Mouse (Mus musculus) midbrain, embryonic 10.5 days (tissue): ENCODE data around the gene Fxyd3. TPM values are rescaled to one million over a fixed set of nuclear protein-coding genes. Genes with fewer than 3 reads are reported as not detected.

ENCODE experiments used
- DNase-seq: peaks from one replicate; pipeline ENCODE4 v3.0.0-alpha.2; 2017; ENCODE audit warnings: low spot score
- H3K27ac ChIP-seq: fragments of 300-500 bp; sonication (generic); replicated peaks from 2 replicates; pipeline ENCODE4 v1.5.1; 2016; ENCODE audit warnings: mild to moderate bottlenecking
- H3K27me3 ChIP-seq: fragments of 300-500 bp; sonication (generic); 2 replicates; pipeline ENCODE4 v1.6.1; 2016; ENCODE audit warnings: low read depth, mild to moderate bottlenecking; ENCODE audit not compliant: poor library complexity, severe bottlenecking
- H3K36me3 ChIP-seq: fragments of 300-500 bp; sonication (generic); 2 replicates; pipeline ENCODE4 v1.6.1; 2016; ENCODE audit warnings: mild to moderate bottlenecking, moderate library complexity
- H3K4me1 ChIP-seq: fragments of 300-500 bp; sonication (generic); 2 replicates; pipeline ENCODE4 v1.6.1; 2016
- H3K4me3 ChIP-seq: fragments of 300-500 bp; sonication (generic); 2 replicates; pipeline ENCODE4 v1.5.1; 2016; ENCODE audit warnings: mild to moderate bottlenecking, moderate library complexity
- H3K9me3 ChIP-seq: fragments of 300-500 bp; sonication (generic); replicated peaks from 2 replicates; pipeline ENCODE4 v1.6.1; 2016; ENCODE audit warnings: mild to moderate bottlenecking
- WGBS: fragments of 180-500 bp; shearing (Covaris S2); methylation state at CpG from one replicate; pipeline ENCODE4 v1.1.7; 2016; 5-methylcytosine and 5-hydroxymethylcytosine counted together
- polyA plus RNA-seq: library from polyadenylated mRNA; unstranded; fragments of >200 nt; fragmentation: Nextera tagmentation; extraction: Ambion mirVana; gene quantifications from 2 replicates; pipeline ENCODE4 v1.2.1, GENCODE M21; 2016

The Fxyd3 gene
- polyA plus RNA-seq, 1 experiment from 2014 or later, result 3.4 TPM

DNA sequence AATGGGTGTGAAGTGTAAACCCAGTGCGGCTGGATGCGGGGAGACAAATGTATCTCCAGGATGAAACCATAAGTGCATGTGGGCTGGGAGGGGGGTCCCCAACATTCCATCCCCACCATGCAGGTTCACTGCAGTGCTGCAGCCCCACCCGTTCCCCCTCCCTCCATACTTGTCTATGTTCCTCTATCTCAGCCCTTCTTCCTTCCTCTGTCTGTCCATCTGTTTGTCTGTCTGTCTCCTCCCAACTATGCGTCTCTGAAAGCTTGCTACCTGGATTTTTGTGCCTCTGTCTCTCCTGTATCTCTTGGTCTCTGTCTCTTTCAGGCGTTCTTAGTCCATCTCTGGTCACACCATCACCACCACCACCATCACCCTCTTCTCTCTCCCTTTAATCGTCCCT lies 26.0 kb downstream of the Fxyd3 start:
- DNase-seq, result no peak
- Histone ChIP-seq H3K36me3 (no peaks in the 10 kb centered on the region), H3K4me3 (peak overlapping the region; percentile 44; the same call in 1 of the 2 replicates), H3K4me1 (peaks cover 56% of the 10 kb centered on the region), H3K9me3 (no peaks in the 10 kb centered on the region), H3K27ac (no peak overlapping the region), H3K27me3 (peaks cover 88% of the 10 kb centered on the region)
- 2% methylated on average over 6 of the region's 6 CpGs for WGBS

DNA sequence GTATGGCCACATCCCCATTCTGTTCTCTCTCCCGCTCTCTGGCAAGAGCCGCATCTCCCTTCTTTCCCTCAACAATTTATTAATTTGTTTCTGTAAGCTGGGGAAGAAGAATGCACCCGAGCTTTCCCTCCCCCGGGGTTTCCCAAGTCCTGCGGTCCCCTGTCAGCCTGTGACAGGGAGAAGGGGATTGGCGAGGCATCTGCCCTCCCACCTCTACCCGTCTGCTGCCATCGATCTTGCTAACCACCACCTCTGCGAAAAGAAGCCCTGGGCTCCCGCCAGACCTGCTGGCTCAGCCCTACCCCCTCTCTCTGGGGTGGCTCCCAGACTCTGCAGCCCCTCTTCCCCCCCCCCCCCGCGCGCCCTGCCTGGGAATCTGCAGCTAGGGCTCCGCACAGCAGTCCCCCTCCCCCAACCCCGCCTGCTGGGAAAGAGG lies 26.6 kb downstream of the Fxyd3 start:
- no peak for DNase-seq
- no peaks in the 10 kb centered on the region for H3K36me3 ChIP-seq
- 4% methylated on average over 11 of the region's 15 CpGs for WGBS
- no peak overlapping the region for H3K27ac ChIP-seq
- peaks cover 86% of the 10 kb centered on the region for H3K27me3 ChIP-seq
- peaks cover 50% of the 10 kb centered on the region for H3K4me1 ChIP-seq
- H3K4me3 ChIP-seq, result peak overlapping the region; percentile 44
- H3K9me3 ChIP-seq, result no peaks in the 10 kb centered on the region

DNA sequence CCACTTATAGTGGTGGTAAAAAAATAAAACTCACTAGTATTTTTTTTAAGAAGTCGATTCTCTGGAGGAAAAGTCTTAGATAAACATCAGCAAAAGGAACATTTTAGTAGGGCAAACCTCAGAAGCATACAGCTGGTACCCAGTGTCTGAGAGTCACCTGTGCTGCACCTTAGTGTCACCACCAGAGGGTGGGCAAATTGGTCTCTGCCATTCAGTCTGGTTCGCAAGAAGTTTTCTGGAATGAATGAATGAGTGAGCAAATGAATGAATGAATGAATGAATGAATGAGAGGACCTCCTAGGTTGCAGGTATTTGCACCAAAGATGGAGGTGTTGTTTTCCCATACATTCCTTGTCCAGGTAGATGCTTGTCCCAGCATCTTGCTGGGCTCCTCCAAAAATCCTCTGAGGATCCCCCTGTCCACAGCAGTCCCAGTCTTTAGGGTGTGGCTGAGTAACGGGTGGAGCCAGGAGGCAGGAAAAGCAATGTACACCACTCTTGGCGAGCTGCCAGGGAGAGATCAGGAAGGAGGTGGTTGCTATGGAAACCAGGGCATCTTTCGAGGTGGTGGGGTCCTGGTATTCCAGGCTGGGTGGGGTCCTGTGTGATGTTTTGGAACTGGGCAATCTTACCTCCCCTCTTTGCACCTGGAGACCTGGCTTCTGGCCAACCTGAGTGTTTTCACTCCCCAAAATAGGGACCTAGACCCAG lies 27.2 kb downstream of the Fxyd3 start:
- Histone ChIP-seq H3K27ac (no peak overlapping the region), H3K4me1 (peaks cover 44% of the 10 kb centered on the region), H3K4me3 (peak overlapping the region; percentile 44), H3K27me3 (peaks cover 86% of the 10 kb centered on the region), H3K36me3 (no peaks in the 10 kb centered on the region), H3K9me3 (no peaks in the 10 kb centered on the region)
- no peak for DNase-seq
- WGBS, result 23% methylated on average over 5 of the region's 5 CpGs

DNA sequence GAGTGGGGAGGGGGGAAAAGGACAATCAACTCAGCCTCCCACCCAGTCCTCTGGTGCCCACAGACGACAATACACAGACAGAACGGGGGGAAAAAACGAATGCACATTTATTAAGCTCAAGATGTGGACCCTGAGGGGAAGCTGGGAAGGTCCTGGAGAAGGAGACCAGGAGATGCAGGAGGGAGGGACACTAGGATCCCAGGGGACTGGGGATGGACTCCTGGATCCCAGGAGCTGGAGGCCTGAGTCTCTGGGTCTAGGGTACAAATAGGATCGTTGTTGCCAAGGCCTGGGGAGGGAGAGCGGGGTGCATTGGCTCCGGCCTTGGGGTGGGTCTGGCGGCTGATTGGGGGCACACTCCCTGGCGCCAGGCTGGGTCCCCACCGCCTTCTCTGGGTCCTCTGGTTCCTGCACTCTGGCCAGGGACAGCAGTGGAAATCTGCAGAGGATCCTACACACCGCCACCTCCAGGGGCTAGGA lies 34.0 kb downstream of the Fxyd3 start, which contains the start of gene Fxyd5:
Gene Fxyd5, minus strand, starts transcription at position 51 of the 480 bp plus-strand sequence.
- no peak for DNase-seq
- Histone ChIP-seq H3K27me3 (peaks cover 62% of the 10 kb centered on the region), H3K9me3 (no peaks in the 10 kb centered on the region; the same call in 1 of the 2 replicates), H3K4me3 (peak within 1 kb of the TSS; percentile 41), H3K4me1 (peaks cover 12% of the 10 kb centered on the region), H3K36me3 (no peaks in the 10 kb centered on the region), H3K27ac (0 out of 2 replicates have a peak within 1 kb of the TSS, but pooled peaks have one; percentile 28)
- WGBS, result 40% methylated on average over 10 of the region's 10 CpGs

DNA sequence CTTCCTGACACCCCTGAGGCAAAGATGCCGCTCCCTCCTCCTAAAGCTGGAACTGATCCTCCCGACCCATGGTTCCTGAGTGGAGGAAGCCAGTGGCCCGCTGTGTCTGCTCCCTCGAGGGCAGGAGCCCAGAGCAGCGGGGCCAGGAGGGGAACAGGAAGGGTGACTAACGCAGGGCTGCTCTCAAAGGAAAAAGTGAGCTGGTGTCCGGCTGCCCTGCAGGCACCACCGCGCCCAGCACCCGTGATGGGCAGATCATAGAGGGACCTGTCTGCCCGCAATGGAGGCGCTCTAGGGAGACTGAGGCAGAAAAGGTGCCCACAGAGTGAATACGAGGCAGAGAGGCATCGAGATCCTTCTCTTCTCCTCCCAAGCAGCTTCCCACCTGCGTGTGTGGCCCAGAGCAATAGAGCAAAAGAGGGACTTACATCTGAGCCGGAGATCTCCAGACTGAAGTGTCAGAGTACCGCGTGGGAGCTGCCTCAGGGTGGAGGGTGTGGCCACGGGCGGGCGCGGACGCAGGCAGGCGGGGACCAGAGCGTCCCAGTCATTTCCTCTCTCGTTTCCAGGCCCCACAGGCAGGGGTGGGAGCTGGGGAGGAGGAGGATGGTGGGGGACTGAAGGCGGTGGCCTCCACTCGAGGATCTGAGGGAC lies 34.7 kb downstream of the Fxyd3 start:
- peak overlapping the region; percentile 41 for H3K4me3 ChIP-seq

DNA sequence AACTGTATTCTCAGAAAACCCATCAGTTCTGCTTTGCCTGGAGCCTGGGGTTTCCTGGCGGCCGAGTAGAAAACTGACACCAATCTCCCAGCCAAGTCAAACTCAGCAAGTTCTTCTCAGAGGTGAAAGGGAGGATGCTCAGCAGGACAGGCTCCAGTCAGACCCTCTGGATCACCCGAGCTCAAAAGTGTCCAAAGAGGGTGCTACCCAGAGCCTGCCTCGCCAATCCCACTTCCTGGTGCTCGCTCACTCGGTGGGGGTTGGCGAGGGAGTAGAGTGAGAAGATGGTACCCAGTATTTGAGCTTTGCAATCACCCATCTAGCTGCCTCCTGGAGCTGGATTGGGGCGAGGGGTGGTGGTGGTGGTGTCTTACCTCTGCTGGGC lies 35.5 kb downstream of the Fxyd3 start:
- 46% methylated on average over 8 of the region's 8 CpGs for WGBS
- peaks cover 54% of the 10 kb centered on the region for H3K27me3 ChIP-seq
- no peak overlapping the region for H3K4me3 ChIP-seq
- H3K27ac ChIP-seq, result no peak overlapping the region
- DNase-seq, result no peak
- H3K4me1 ChIP-seq, result peaks cover 12% of the 10 kb centered on the region
- no peaks in the 10 kb centered on the region for H3K36me3 ChIP-seq
- peaks cover 3% of the 10 kb centered on the region; the same call in 1 of the 2 replicates for H3K9me3 ChIP-seq

More for the DNA sequence above, 34.7 kb downstream of the Fxyd3 start:
- WGBS, result 4% methylated on average over 28 of the region's 28 CpGs
- H3K4me1 ChIP-seq, result peaks cover 12% of the 10 kb centered on the region
- peaks cover 55% of the 10 kb centered on the region for H3K27me3 ChIP-seq
- no peaks in the 10 kb centered on the region; the same call in 1 of the 2 replicates for H3K9me3 ChIP-seq
- H3K27ac ChIP-seq, result 0 out of 2 replicates have a peak overlapping the region, but pooled peaks have one; percentile 28
- peak; percentile 17 for DNase-seq
- no peaks in the 10 kb centered on the region for H3K36me3 ChIP-seq

DNA sequence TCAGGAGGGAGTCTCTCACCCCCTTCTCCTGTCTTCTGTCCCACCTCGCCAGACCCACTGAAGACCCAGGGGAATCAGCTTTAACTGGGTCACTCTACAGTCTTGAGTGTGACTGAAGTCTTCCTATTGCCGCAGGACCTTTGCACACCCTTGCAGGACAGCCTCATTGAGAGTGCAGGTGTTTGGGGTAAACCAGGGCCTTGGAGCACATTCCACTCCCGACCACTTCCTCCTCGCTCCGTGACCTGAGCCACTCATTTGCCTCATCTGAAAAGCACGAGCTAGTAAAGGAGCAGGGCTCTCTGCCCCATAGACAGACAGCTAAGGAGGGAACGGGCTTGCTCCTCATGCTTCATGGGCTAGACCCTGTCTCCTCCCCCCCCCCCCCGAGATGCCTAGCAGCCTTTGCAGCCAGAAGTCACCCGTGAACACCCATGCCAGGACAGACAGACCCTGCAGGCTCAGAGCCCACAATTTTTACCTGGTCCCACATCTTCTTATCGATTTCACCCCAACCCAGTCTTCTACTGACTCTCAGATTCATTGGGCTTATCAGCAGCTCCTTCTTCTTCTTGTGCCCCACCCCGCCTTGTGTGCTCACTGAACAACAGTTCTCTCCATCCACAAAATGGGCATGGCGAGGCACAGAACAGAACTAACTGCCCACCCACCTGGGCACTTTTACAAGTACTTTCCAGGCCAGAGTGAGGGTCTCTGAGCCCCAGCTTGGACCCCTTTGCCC lies 36.1 kb downstream of the Fxyd3 start:
- Histone ChIP-seq H3K36me3 (no peaks in the 10 kb centered on the region), H3K4me1 (peaks cover 12% of the 10 kb centered on the region), H3K27me3 (peaks cover 54% of the 10 kb centered on the region), H3K9me3 (peaks cover 3% of the 10 kb centered on the region; the same call in 1 of the 2 replicates), H3K27ac (no peak overlapping the region), H3K4me3 (no peak overlapping the region)
- 77% methylated on average over 12 of the region's 12 CpGs for WGBS
- DNase-seq, result no peak

DNA sequence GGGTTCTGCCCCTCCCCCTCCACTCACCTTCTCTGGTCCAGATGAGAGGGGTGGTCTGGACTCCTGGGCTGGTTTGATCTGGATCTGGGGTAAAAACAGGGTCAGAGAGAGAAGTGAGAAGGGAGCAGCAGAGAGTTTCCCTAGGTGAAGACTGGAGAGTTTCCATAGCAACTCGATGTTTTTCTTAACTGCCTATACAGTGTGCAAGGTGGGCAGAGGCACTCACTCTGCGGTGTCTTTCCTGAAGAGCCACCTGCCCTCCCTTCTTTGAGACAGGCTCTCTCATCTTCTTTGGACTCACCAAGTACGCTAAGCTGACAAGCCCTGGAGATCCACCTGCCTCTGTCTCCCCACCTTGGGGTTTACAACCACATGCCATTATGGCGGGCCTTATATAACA lies 37.5 kb downstream of the Fxyd3 start:
- 85% methylated on average over 4 of the region's 4 CpGs for WGBS
- Histone ChIP-seq H3K4me3 (no peak overlapping the region), H3K27me3 (peaks cover 41% of the 10 kb centered on the region), H3K36me3 (no peaks in the 10 kb centered on the region), H3K9me3 (peaks cover 3% of the 10 kb centered on the region; the same call in 1 of the 2 replicates), H3K4me1 (peaks cover 12% of the 10 kb centered on the region), H3K27ac (no peak overlapping the region)
- DNase-seq, result no peak

DNA sequence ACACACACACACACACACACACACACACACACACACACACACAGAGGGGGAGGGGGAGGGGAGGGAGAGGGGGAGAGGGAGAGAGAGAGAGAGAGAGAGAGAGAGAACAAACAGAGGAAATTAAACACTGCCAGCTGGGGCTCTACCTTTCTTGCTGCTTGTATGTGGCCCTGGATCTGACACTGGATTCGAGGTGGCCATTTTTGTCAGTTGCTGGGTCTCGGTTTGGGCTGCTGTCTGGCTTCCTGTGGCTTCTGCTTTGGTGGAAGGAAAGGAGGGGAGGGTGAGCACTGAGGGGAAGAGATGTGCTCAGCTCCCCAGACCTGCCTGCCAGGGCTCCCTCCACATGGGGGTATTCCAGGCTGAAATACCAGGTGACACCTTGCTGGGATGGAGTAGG lies 38.8 kb downstream of the Fxyd3 start:
- Histone ChIP-seq H3K4me3 (no peak overlapping the region), H3K9me3 (peaks cover 3% of the 10 kb centered on the region; the same call in 1 of the 2 replicates), H3K4me1 (peaks cover 12% of the 10 kb centered on the region), H3K27ac (no peak overlapping the region), H3K36me3 (no peaks in the 10 kb centered on the region), H3K27me3 (peaks cover 28% of the 10 kb centered on the region)
- no peak for DNase-seq
- 76% methylated on average over 2 of the region's 2 CpGs for WGBS

DNA sequence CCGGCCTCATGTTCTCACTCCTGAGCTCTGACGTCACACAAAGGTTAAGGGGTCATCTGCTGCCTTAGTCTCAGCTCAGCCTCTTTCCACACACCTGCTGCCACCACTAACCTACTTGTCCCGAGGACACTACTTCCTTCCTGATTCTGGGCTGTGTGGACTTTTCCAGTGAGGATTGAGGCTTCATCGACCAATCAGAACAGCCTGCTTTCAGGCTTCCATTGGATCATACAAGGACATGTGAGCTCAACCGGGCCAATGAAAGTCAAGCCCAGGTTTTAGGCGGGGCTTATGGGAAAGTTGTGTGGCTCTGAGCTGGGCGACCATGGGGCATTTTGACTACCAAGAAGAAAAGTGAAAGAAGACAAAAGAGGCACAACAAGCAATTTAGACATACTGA lies 39.6 kb downstream of the Fxyd3 start:
- H3K4me1 ChIP-seq, result peaks cover 5% of the 10 kb centered on the region
- H3K27ac ChIP-seq, result no peak overlapping the region
- 90% methylated on average over 7 of the region's 7 CpGs for WGBS
- peaks cover 20% of the 10 kb centered on the region for H3K27me3 ChIP-seq
- DNase-seq, result no peak
- peaks cover 3% of the 10 kb centered on the region; the same call in 1 of the 2 replicates for H3K9me3 ChIP-seq
- H3K4me3 ChIP-seq, result no peak overlapping the region
- H3K36me3 ChIP-seq, result no peaks in the 10 kb centered on the region

DNA sequence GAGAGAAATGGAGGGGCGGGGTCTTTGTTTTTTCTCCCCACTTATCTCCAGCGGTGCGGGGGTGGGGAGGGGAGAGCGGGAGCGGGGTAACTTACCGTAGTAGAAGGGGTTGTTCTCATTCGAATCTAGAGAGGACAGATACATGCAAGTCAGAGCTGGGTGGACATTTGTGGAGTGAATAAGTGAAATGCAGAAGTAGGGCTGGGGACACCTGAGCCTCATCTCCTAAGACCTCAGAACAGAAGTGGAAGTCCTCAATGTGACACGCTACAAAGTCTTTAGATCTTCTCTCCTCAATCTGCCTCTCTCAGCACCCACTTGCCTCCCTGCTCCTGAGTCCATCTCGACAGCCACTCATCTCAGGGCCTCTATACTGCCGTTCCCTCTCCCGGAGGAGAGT lies 41.2 kb downstream of the Fxyd3 start:
- H3K9me3 ChIP-seq, result 0 out of 2 replicates have a peak, but pooled peaks cover 3% of the 10 kb centered on the region
- H3K4me1 ChIP-seq, result no peaks in the 10 kb centered on the region
- no peak overlapping the region for H3K27ac ChIP-seq
- H3K27me3 ChIP-seq, result peaks cover 4% of the 10 kb centered on the region
- DNase-seq, result no peak
- WGBS, result 80% methylated on average over 11 of the region's 11 CpGs
- no peak overlapping the region for H3K4me3 ChIP-seq
- H3K36me3 ChIP-seq, result no peaks in the 10 kb centered on the region

DNA sequence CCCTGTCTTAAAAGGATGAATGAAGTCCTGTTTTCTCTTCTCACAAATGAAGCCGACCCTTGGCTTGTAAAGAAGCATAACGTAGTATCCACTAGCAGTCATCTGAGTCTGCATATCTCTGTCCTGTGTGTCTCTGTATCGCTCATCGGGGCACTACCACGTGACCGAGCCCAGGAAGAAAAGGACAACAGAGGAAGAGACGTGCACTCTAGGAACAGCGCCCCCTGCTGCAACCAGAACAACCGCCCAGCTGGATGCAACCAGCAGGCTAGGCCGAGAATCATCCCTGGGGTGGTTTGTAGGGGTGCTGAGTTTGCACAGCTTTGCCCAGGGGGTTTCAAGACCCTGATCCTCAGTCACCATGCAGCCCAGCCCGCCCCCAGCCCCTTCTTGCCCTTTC lies 41.7 kb downstream of the Fxyd3 start:
- 60% methylated on average over 11 of the region's 11 CpGs for WGBS

More for the DNA sequence above, 41.7 kb downstream of the Fxyd3 start:
- H3K4me3 ChIP-seq, result no peak overlapping the region
- no peaks in the 10 kb centered on the region for H3K36me3 ChIP-seq
- no peaks in the 10 kb centered on the region for H3K4me1 ChIP-seq
- no peak for DNase-seq
- 0 out of 2 replicates have a peak, but pooled peaks cover 3% of the 10 kb centered on the region for H3K9me3 ChIP-seq
- no peaks in the 10 kb centered on the region; the same call in 1 of the 2 replicates for H3K27me3 ChIP-seq
- no peak overlapping the region for H3K27ac ChIP-seq
